Mouse (Mus musculus): Measurements from ENCODE around the gene Gm49776.

GRCm38 (mm10) chr16:18250828-18251790, 7.0 kb downstream of the Gm49776 start:
- no peak for TF ChIP-seq ZNF384 (IDR thresholded peaks at IDR 0.05; ENCODE audit: low read depth, low read length)
- no peak for TF ChIP-seq ZC3H11A (IDR thresholded peaks at IDR 0.05; ENCODE audit: borderline replicate concordance, low read depth, low read length)
- TF ChIP-seq MAFK (IDR thresholded peaks at IDR 0.05; ENCODE audit: insufficient read depth, low read depth, low read length), result no peak
- TF ChIP-seq CHD2 (IDR thresholded peaks at IDR 0.05; ENCODE audit: low read depth, low read length), result no peak
- TF ChIP-seq HCFC1 (IDR thresholded peaks at IDR 0.05; ENCODE audit: borderline replicate concordance, insufficient read depth, low read length), result no peak
